Mouse (Mus musculus) retina, postnatal 7 days (tissue): ENCODE measurements at regions not wholly inside any gene's neighbourhood (a gene's known extent, or its start where the extent isn't known, plus 50 kb on each side); places are given as distances from the start of the nearest gene placed in this dataset.

ENCODE experiments used
- DNase-seq: peaks from one replicate; pipeline ENCODE4 v3.0.0-alpha.2; 2012; ENCODE audit warnings: low read depth, low spot score

DNA sequence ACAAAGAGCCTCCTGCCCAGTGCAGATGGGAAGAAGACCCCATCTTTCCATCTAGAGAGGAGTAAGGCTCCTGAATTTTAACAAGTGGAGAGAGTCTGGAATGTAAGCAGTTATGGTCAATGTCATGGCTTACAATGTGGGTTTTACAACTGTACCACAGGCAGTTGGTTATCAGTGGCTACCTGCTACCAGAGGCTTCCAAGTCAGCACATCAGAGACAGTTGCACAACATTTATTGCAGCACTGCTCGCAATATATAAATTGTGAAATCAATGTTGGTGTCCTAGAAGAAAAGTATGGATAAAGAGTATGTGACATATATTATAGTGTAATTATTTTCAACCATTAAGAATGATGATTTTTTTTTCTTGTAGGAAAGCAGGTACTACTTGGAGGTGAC is 285.0 kb upstream of the Kif2a start:
- DNase-seq, result no peak

DNA sequence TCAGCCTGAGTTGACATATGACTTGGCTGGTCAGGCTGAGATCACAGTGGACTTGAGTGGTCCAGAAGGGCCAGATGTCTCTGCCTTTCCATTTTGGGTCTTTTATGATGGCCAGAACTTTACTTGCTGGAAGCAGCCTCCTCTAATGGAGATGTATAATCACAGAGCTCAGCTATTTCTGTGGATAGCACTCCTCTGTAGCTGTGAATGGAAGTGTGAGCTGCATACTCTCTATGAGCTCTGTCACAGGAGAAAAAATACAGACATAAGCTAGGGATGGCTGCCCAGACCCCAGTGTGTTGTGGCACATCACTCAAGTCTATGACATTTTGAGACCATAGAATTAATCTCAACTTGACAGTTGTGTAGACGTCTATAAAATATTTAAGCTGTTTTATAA is 284.3 kb upstream of the Kif2a start:
- DNase-seq, result no peak

DNA sequence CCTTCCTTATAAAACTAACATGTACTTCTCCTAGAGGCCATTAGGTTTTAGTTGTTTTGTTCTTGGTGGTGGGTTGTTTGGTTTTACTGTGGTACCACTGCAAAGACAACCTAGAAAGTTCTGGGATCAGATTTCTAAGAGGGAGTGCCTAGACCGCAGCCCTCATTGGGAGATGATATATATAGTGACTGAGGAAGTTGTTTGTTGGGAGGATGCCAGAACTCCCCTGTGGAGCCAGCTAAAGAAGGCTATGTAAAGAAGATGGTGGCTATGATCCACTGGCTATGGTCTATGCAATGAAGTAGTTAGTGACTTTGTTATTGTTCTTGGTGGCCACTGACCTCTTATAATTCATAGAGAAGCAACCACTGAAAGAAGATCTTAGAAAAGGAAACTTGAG is 283.8 kb upstream of the Kif2a start:
- no peak for DNase-seq

DNA sequence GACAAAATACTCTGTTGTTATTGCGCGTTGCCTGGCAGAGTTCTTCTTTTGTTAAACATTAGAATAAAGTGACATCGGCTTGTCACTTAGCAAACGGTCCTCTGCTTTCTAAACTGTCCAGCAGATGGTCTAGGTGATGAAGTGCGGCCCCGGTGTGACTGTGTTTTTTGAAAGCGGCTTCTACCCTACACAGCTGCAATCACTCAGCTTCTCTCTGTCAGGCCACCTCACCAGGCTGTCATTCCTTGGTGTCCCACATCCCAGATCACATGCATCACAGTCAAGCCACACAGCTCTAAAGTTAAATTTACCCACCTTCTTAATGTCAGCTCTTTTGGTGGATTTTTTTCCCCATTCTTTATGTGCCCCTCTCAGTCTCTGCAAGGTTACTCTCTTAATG is 282.0 kb upstream of the Kif2a start:
- DNase-seq, result no peak

DNA sequence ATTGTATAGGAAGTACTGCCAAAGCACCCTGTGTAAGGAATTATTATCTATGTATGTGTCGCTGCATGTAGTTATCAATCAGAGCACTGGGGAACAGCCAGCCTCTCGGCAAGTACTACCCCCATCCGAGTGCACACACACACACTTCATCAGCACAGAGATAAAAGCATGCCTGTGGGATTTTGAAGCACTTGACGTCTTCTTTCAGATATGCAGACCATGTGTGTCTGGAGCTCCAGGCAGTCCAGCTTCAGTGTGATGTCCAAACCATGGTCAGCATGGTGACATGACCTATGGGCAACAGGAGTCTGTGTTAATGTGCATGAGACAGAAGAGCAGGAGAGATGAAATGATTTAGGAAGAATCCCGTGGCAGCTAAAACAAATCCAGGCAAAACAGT is 281.4 kb upstream of the Kif2a start:
- no peak for DNase-seq

DNA sequence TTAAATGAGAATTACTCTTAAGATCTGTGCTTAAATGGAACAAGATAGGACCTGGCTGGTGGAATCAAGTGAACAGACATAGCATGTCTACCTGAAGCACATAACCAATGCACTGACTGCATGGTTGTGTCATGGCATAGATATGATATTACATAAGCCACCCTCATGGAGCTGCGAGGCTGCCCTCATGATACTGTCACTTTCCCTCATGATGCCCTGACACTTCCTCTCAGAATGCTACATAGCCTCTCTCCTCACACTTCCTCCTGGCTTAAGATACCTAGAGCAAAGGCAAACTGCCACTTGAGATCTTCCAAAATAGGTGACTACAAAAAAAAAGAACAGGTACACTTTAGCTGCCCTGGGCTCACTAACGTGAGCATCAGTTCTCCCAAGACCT is 278.9 kb upstream of the Kif2a start:
- no peak for DNase-seq

DNA sequence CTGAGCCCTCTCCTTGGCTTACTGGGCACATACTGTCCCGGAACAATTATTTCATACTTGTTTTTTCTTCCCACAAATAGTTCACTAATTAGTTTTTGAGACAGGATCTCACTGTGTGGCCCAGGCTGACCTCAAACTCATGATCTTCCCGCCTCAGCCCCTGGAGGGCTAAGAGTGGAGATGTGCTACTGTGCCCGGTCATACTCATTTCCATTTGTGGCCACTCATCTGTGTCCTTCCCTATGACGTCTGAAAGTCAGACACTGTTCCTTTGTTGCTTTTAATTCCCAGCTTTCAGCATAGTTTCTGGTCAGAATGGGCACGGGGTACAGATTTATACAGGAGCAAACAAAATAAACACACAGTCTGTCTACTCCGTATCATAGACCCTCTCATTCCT is 242.7 kb upstream of the Kif2a start:
- DNase-seq, result no peak

DNA sequence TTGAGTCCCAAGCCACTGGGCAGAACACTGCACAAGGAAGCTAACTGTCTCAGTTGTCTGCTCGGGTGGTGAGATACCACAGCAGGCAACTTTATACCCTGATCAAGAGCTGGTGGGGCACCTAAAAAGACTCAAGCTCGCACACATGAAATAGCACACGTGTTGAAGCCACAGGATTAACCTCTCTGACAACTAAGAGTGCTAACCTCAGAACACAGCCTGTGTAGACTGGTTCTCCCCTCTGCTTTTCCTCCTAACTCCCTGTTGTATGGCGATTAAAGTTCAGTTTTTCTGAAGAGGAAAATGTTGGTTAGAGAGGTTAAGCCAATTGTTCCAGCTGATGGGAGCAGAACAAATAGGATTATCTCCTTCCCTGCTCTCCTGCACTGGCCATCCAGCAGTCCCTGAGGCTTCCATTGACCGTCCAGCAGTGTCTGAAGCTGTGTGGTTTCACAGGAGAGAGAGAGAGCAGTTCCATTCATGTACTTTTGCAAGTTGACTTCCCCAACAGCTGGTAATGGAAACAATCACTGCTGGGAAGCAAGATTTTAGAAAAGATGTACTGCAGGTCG is 239.6 kb upstream of the Kif2a start:
- no peak for DNase-seq

DNA sequence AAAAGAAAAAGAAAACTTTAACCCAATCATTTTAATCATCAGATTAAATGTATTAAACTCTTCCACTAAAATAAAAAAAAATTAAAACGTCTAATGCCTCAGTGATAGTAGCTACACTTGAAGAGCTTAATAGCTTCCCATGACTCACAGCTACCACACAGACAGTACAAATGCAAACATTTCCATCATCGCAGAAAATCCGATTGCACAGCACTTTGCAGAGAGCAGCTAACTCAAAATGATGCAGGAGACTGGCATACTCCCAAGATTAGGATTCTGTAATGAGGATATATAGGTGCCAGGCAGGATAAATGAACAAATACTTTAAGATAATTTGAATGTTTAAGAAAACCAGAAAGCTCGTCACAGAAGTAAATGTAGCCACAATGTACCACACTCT is 238.3 kb upstream of the Kif2a start:
- no peak for DNase-seq

DNA sequence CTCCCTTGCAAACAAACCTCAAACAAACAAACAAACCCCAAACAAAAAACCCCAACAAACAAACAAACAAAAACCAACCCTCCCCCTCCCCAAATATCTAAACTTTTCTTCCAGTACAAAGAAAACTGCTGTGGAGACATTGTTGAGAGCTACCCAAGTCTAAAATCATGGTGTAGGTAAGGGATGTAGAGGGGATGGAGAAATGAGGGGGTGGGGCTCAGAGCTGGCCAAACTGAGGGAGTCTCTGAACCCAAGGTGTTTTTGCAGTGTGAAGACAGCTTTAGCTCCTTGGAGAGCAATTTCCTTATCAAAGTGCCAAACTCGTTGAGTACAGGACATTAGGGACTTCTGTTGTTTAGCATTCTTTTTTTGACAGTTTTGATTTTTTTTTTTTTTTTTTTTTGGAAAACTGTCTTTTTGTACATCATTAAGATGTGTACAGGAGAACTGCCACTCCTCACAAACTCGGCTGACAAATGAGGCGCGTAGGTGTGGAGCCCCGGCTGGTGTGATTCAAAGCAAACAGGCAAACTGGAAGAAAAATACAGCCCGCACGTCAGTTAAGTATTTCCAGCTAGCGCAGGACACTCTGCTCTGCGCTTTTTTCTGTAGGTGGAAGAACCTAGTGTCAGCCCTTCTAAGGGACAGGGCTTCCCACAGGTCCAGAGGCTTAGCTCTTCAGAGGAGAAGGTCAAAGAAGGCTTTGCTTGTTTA is 226.0 kb upstream of the Kif2a start:
- DNase-seq, result no peak

DNA sequence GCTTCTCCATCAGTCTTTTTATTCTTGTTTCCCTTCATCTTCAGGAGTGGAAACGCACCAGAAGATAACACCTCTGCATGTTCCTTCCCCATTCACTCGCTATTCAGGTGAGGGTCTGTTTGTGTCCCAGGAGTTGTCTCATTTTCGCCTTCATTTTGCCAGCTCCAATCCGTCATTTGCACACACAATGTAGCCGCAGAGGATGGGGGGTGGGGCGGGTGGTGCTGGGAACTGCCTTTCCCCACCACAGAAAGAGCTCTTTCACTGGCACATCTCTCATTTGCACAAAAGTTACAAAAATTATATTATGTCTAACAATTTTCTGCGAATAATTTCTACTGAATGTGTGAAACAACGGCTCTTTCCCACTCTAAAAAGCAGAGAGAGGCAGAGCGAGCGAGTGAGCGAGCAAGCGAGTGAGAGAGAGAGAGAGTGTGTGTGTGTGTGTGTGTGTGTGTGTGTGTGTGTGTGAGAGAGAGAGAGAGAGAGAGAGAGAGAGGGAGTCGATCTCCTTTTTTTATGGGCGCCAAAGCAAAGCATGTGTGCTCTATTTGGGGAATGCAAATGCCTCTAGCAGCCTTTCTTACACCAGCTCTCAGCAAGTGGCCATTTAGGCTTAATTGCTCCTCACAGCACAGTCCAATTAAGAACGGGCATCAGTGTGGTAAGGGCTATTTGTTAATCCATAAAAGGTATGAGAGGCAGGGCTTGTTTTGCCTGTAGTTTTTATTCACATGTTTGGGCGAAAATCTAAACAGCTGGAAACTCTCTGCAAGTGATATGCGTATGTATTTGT is 225.2 kb upstream of the Kif2a start:
- no peak for DNase-seq

DNA sequence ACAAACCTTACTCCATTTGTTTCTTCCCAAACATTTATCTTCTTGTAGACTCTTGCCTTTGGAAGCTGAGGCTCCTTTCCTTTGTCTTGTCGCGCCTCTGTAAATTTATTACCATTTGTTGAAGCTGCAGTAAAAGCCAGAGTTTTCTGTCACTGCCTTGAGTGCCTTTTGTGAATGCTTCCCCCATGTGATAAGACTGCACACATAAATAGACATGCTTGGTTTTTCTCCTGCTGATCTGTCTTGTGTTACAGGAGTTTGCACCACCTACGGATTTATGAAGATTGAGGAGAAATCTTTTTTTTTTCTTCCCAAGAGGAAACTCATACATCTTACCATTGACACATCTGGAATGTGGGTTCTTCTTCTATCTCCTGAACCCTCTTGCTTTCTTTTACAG is 222.2 kb upstream of the Kif2a start:
- no peak for DNase-seq

DNA sequence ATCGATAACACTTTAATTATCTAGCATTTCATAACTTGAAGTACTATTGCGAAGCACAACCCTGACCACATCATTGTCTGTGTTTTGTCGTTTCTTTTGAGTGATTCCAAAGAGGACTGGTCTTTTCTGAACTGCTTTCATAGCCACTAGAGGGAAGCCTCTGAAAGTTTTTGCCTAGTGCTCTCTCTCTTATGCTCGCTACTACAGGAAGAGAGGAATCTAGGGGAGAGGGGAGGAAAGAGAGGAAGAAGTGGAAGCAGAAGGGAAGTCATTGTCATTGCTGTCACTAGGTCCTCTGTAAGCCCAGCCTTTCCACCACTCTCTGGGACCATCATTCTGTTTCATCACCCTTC is 217.1 kb upstream of the Kif2a start:
- DNase-seq, result no peak

DNA sequence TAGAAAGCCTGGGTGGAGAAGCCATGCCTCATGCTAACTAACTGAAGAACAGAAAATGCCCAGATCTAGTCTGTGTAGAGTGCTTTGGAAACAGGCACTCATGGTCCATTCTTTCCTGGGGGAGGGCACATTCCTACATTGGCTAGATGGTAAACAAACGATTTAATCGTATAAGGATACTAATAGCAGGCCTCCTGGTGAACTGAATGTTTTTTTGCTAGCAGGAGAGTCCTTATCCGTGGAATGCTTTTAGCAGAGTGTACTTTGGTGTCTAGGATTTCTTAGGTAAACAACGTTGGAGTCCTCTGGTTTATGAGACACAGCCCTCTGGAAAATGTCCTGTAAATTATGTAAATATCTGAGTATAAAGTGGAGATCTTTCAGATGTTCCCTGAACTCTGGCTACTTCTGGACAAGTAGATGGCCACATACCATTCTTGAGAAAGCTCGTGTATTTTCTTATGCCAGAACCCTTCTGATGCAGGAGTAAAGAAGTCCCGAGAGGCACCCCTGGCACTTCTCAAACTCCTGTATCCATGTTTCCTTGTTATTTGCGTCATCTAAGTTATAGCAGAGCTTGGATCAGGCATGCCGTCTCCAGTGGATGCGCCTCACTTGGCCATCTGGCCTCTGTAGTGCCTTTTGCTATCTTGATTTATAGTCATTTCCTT is 216.6 kb upstream of the Kif2a start:
- DNase-seq, result no peak

DNA sequence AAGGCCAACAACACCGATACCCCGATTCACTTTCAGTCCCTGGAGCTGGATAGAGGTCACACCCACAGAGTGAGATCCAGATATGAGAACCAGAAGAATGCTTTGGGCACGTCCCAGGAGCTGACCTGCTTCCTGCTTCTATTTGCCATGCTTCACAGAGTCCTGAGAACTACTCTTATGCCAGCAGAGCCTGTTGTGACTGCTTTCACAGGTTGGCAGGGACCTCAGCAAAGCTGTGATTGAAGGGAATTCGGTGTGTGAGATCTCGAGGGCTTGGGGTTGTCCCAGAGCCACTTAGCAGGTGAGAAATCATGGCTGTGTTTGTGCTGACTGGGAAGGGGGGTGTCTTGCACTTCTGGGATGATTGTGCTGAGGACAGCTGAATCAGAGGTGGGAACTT is 197.5 kb upstream of the Kif2a start:
- no peak for DNase-seq

DNA sequence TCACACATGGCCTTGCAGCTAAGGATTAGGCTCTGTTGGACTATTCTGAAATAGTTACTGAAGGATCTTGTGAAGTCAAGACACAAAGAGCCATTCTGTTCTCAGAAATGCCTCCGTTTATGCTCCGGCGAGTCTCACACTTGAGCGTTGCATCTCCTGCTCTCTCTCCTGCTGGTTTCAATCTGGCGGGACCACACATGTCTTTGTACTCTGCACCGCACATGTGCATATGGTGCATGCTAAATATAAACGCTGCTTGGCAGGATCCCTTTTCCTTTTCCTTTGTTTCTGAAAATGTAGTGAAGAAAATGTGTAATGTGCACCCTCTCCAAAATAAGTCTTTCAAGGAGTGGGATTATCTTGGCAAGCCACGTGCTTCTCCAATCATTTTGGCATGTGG is 196.4 kb upstream of the Kif2a start:
- DNase-seq, result no peak

DNA sequence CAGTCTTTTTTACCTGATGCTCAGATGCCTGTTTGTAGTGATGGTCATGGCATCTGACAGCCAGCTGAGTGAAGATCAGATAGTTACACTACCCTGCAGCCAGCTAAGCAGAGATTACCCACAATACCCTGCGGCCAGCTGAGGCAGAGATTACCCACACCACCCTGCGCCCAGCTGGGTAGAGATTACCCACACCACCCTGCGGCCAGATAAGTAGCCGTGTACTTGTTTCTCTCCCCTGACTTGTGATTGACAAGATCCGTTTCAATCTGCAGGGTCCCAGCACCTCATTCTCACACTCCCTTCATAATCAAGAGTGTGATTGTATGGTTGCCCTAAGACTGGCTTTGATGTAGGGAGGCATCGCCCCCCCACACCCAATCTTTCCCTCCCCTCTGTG is 195.9 kb upstream of the Kif2a start:
- DNase-seq, result no peak

DNA sequence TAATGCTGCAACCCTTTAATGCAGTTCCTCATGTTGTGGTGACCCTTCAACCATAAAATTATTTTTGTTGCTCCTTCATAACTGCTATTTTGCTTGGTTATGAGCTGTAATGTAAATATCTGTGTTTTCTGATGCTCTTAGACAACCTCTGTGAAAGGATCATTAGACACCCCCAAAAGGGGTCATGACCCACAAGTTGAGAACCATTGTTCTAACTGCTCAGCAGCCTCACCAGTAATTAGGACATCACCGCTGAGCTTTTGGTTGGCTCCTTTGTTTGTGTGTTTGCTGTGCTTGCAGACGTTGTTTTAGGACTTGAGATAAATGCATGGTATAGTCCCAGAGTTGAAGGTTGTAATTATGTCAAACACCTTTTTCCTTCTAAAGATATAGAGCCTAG is 191.4 kb upstream of the Kif2a start:
- DNase-seq, result no peak

DNA sequence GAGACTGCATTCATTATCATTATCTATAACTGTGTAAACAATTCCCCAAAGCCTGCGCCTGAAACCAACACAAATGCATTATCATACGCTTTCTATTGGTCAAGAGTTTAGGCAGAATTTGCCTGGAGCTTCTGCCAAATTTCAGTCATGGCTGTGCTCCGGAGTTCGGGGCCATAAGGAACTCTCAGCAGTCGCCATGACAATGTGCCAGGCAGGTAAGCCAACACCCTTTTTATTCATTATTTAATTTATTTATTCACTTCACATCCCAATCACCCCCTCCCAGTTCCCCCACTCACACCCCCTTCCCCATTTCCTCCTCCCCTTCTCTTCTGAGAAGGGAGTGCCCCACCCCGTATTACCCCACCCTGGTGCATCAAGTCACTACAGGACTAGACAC is 188.8 kb upstream of the Kif2a start:
- DNase-seq, result no peak

DNA sequence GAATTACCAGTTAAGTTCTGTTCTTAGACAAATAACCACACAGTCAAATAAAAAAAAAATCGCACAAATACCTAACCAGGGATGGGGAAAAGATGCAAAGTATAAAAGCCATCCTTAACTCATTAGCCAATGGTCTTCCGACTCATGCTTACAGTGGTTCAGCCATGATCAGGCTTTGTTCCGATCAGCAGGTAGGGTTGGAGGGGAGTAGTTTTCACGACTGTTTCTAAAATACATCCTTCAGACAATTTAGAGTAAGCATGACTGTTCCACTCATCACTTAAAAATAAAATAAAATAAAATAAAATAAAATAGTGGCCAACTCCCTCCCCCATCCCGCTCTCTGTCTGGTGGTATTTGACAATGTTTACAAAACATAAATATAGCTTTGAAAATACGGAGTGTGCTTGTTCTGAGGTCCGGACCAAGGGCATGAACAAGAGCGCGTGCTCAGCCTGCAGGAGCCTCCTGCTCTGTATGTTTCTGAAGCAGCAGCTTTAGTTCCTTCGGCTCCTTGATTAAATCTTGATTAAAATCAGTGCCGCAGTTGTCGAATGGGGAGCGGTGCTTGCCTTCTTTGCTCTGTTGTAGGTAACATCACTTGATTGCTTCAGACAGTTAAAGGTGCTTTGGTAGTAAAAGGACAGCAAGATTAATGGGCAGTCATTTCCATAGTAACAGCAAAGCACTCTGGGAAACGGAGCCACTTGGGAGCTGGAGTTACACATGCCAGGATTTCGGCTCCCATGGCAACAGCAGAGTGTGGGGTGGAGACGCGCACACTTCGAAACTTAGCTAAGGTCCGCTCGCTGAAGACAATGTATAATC is 185.6 kb upstream of the Kif2a start:
- DNase-seq, result peak; percentile 13

DNA sequence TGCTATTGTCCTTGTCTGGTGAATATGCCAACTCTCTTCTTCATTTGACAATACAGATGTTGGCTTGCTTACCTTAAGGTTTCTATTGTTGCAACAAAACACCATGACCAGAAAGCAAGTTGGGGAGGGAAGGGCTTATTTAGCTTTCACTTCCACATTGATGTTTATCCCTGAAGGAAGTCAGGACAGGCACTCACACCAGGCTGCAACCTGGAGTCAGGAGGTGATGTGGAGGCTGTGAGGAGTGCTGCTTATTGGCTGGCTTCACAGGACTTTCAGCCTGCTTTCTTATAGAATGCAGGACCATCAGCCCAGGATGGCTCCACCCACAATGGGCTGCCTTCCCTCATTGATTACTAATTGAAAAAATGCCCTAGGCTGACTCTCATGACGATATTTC is 177.9 kb upstream of the Kif2a start:
- no peak for DNase-seq

DNA sequence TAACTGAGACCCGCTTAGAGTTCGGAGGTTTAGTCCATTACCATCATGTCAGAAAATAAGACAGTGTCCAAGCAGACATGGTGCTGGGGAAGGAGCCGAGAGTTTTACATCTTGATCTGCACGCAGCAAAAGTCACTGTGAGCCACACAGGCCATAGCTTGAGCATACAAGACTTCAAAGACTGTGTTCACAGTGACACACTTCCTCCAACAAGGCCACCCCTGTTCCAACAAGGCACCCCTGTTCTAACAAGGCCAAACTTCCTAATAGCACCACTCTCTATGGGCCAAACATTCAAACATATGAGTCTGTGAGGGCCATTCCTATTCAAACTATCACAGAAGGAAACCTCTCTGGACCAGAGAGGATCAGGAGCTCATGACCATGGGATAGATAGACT is 171.5 kb upstream of the Kif2a start:
- no peak for DNase-seq
